Mouse (Mus musculus) forebrain, embryonic 10.5 days (tissue): ENCODE results near the gene Sptlc2. TPM values are rescaled to one million over a fixed set of nuclear protein-coding genes. Genes with fewer than 3 reads are reported as not detected.

Source experiments
- DNase-seq: peaks from one replicate; pipeline ENCODE4 v3.0.0-alpha.2; 2017; ENCODE audit warnings: low spot score; ENCODE audit errors: extremely low spot score
- H3K27ac ChIP-seq: fragments of 300-500 bp; sonication (generic); 2 replicates; pipeline ENCODE4 v1.5.1; 2016; ENCODE audit warnings: mild to moderate bottlenecking
- H3K27me3 ChIP-seq: fragments of 300-500 bp; sonication (generic); 2 replicates; pipeline ENCODE4 v1.6.1; 2016; ENCODE audit warnings: mild to moderate bottlenecking; ENCODE audit not compliant: poor library complexity, severe bottlenecking
- H3K36me3 ChIP-seq: fragments of 300-500 bp; sonication (generic); replicated peaks from 2 replicates; pipeline ENCODE4 v1.6.1; 2016; ENCODE audit warnings: mild to moderate bottlenecking, moderate library complexity
- H3K4me1 ChIP-seq: fragments of 300-500 bp; sonication (generic); 2 replicates; pipeline ENCODE4 v1.6.1; 2016
- H3K4me3 ChIP-seq: fragments of 300-500 bp; sonication (generic); 2 replicates; pipeline ENCODE4 v1.5.1; 2016; ENCODE audit warnings: mild to moderate bottlenecking, moderate library complexity
- H3K9me3 ChIP-seq: fragments of 300-500 bp; sonication (generic); 2 replicates; pipeline ENCODE4 v1.6.1; 2016; ENCODE audit warnings: mild to moderate bottlenecking, moderate library complexity
- WGBS: fragments of 180-500 bp; shearing (Covaris S2); methylation state at CpG from one replicate; pipeline ENCODE4 v1.1.7; 2016; 5-methylcytosine and 5-hydroxymethylcytosine counted together
- polyA plus RNA-seq: library from polyadenylated mRNA; unstranded; fragments of >200 nt; fragmentation: Nextera tagmentation; extraction: Ambion mirVana; gene quantifications from 2 replicates; pipeline ENCODE4 v1.2.1, GENCODE M21; 2016

The Sptlc2 gene
- polyA plus RNA-seq, 1 experiment from 2014 or later, result 56.1 TPM

DNA sequence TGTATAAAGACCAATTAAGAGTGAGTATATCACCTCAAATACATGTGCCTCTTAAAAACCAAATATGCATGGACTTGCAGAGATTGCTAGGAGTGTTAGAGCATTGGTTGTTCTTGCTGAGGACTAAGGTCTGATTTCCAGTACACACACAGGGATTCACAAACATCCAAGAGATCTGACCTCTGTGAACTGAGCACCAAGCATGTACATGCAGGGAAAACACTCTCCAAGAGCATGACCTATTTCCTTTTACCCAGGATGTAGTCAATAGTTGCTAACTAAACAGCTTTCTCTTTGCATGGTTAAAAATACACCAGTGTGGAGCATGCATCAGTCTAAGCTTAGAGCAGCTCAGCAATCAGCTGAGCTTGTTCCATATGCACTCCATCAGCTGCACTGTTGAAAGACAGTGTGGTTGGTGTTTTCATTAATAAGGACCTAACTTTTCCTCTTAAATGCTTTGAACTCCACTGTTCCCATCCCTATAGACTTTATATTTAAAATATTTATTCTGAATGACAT is 45.0 kb downstream of the Sptlc2 start:
- H3K27ac ChIP-seq, result no peak overlapping the region
- no peak for DNase-seq
- no peak overlapping the region for H3K4me3 ChIP-seq
- no peaks in the 10 kb centered on the region for H3K9me3 ChIP-seq
- H3K4me1 ChIP-seq, result no peaks in the 10 kb centered on the region
- peaks cover 35% of the 10 kb centered on the region for H3K36me3 ChIP-seq
- no peaks in the 10 kb centered on the region for H3K27me3 ChIP-seq

DNA sequence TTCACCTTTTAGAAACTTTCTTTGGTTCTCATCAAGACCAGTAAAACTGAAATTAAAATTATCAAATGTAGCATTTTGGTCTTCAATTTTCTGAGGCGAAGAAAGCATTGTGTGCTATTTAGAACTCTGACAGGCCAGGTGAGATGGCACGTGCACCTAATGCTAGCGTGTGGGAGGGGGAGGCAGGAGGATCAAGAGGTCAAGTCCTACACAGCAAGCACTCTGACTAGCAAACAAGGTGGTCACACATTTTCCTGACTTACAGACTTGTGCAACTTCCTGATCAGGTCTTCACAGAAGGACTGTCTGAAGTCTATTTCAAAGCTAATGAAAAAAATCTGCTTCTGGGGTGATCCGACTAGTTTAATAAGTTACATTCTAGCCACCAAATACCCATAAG is 50.1 kb downstream of the Sptlc2 start:
- no peaks in the 10 kb centered on the region for H3K27me3 ChIP-seq
- H3K27ac ChIP-seq, result no peak overlapping the region
- H3K4me1 ChIP-seq, result no peaks in the 10 kb centered on the region
- WGBS, result 88% methylated on average over 4 of the region's 4 CpGs
- DNase-seq, result no peak
- no peak overlapping the region for H3K4me3 ChIP-seq
- H3K36me3 ChIP-seq, result peaks cover 17% of the 10 kb centered on the region
- no peaks in the 10 kb centered on the region for H3K9me3 ChIP-seq

DNA sequence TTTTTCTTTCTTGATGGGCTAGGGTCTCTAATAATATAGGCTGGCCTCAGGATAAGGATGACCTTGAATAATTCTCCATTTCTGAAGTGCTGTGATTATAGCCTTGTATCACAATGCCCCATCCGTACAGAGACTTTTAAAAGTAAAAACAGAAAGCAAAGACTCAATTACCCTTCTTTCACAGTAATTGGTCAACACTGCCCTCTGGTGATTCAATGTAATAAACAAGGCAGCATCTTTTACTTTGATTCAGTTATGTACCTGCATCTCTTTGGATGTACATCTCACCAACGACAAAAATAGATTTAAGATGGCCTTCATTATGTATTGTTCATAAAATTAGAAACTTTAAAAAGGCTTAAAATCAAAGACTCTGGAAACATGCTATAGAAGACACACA is 53.3 kb downstream of the Sptlc2 start:
- Histone ChIP-seq H3K27ac (no peak overlapping the region), H3K4me1 (peaks cover 28% of the 10 kb centered on the region), H3K27me3 (peaks cover 15% of the 10 kb centered on the region), H3K9me3 (no peaks in the 10 kb centered on the region), H3K36me3 (peaks cover 4% of the 10 kb centered on the region), H3K4me3 (no peak overlapping the region)
- 54% methylated on average over 2 of the region's 2 CpGs for WGBS
- no peak for DNase-seq

- H3K4me1 ChIP-seq, result peaks cover 36% of the 10 kb centered on the region
- H3K9me3 ChIP-seq, result no peaks in the 10 kb centered on the region
- H3K27me3 ChIP-seq, result peaks cover 26% of the 10 kb centered on the region
- no peaks in the 10 kb centered on the region for H3K36me3 ChIP-seq
- no peak overlapping the region for H3K4me3 ChIP-seq
- H3K27ac ChIP-seq, result no peak overlapping the region
- no peak for DNase-seq
Measured at GRCm38 (mm10) chr12:87333794-87334193, 54.4 kb downstream of the Sptlc2 start.

DNA sequence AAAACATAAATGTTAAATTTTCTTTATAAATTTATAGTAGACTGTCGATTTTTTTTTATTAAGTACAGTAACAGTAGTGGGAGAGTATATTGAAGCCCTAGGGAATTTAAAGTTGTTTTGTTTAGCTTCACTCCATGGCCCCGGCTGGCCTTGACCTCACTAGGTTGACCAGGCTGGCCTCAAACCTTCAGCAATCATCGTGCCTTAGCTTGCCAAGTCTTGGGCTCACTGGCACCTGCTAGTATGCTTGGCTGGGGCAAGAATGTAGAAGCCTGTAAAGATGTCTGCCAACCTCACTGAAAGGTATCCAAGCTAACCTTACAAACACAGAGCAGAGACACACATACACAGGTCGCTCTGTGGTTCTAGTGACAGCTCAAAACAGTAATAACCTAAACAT is 55.6 kb downstream of the Sptlc2 start:
- H3K4me3 ChIP-seq, result no peak overlapping the region
- H3K9me3 ChIP-seq, result no peaks in the 10 kb centered on the region
- peaks cover 49% of the 10 kb centered on the region for H3K4me1 ChIP-seq
- no peak for DNase-seq
- no peak overlapping the region for H3K27ac ChIP-seq
- WGBS, result 88% methylated on average over 4 of the region's 4 CpGs
- H3K36me3 ChIP-seq, result no peaks in the 10 kb centered on the region
- peaks cover 31% of the 10 kb centered on the region for H3K27me3 ChIP-seq

DNA sequence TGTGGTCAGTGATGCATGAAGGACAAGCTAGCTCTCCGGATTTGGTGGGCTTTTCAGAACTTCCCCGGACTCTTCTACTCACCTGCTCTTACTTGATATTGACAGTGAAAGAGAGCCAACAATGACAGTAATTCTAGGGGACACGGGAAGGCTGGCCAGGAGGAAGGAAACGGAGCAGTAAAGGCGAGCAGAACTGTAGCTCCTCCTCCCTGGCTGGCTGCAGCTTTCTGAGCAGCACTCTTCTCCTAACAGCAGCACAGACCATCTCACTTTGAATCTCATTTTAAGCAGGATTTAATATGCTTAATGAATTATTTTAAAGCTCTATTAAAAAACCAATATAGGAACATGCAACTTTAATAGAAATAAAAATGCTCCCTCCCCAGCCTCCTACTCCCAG is 56.2 kb downstream of the Sptlc2 start:
- H3K9me3 ChIP-seq, result no peaks in the 10 kb centered on the region
- WGBS, result 47% methylated on average over 5 of the region's 5 CpGs
- no peaks in the 10 kb centered on the region for H3K36me3 ChIP-seq
- no peak overlapping the region for H3K27ac ChIP-seq
- peaks cover 31% of the 10 kb centered on the region for H3K27me3 ChIP-seq
- H3K4me1 ChIP-seq, result peaks cover 55% of the 10 kb centered on the region
- H3K4me3 ChIP-seq, result no peak overlapping the region
- no peak for DNase-seq

DNA sequence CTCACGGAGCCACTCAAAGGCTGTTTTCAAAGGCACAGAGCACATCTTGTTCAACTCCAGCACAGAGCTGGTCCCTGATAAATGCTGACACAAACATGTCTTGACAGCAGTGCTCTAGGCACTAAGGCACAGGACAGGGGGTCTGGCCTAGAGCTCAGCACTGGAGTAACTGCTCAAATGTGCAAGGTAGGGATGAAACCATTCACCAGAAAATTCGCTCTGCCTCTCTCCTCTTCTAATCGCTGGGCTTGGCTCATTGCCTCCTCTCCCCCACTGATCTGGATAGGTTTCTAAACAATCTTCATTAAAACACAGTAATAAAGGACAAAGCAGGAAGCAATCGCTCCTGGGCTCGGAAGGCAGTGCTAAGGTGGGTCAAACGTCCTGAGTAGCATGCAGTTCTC is 57.1 kb downstream of the Sptlc2 start:
- no peaks in the 10 kb centered on the region for H3K36me3 ChIP-seq
- peaks cover 63% of the 10 kb centered on the region for H3K4me1 ChIP-seq
- no peak overlapping the region for H3K4me3 ChIP-seq
- H3K27me3 ChIP-seq, result peaks cover 35% of the 10 kb centered on the region
- no peaks in the 10 kb centered on the region for H3K9me3 ChIP-seq
- DNase-seq, result no peak
- no peak overlapping the region for H3K27ac ChIP-seq
- 53% methylated on average over 6 of the region's 6 CpGs for WGBS

DNA sequence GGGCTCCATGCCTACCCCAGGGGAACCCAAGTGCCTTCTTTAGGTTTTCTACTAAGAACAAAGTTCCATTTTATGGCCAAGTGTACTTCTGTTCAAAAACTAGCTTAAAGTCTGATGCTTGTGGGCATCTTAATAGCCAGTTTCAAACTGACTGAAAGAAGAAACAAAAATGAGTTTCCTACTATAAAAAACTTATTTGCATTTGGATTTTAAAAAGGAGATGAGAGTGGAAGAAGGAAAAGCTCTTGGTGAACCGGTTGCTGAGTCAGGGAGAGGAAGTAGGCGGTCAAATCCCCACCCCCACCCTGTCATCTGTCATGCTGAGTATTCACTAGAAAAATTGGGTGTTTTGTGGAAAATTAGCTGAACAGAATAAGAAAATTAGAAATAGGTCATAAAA is 57.9 kb downstream of the Sptlc2 start:
- WGBS, result 62% methylated on average over 2 of the region's 2 CpGs
- Histone ChIP-seq H3K9me3 (no peaks in the 10 kb centered on the region), H3K4me1 (peaks cover 69% of the 10 kb centered on the region), H3K27me3 (peaks cover 44% of the 10 kb centered on the region), H3K27ac (no peak overlapping the region), H3K4me3 (no peak overlapping the region), H3K36me3 (no peaks in the 10 kb centered on the region)
- no peak for DNase-seq

- Histone ChIP-seq H3K9me3 (no peaks in the 10 kb centered on the region), H3K27ac (no peak overlapping the region), H3K27me3 (peaks cover 61% of the 10 kb centered on the region), H3K36me3 (no peaks in the 10 kb centered on the region), H3K4me1 (peaks cover 69% of the 10 kb centered on the region), H3K4me3 (no peak overlapping the region; the same call in 1 of the 2 replicates)
- WGBS, result 17% methylated on average over 4 of the region's 4 CpGs
- DNase-seq, result no peak
Measured at GRCm38 (mm10) chr12:87328025-87328424, 60.1 kb downstream of the Sptlc2 start.

DNA sequence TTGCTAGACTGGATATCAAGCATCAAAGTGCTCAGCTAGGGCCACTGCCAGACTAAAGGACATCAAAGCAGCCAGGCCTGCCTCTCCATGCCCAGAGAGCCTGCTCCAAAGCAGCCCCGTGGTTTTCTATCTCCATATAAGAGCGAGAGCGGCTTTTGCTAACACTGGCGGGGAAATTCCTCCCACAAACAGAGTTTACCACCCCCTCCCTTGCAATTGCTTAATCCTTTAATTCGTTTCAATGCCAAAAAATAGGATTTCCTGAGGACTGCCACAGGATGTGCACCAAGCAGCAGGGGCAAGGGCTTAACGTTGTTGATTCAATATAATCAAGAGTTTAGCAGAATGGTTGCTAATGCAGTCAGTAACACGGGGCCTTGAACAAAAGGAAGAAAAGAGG is 60.5 kb downstream of the Sptlc2 start:
- H3K4me1 ChIP-seq, result peaks cover 68% of the 10 kb centered on the region
- H3K4me3 ChIP-seq, result no peak overlapping the region; the same call in 1 of the 2 replicates
- 0 out of 2 replicates have a peak overlapping the region, but pooled peaks have one; percentile 8 for H3K27ac ChIP-seq
- no peaks in the 10 kb centered on the region for H3K9me3 ChIP-seq
- peak; percentile 44 for DNase-seq
- peaks cover 61% of the 10 kb centered on the region for H3K27me3 ChIP-seq
- H3K36me3 ChIP-seq, result no peaks in the 10 kb centered on the region
- WGBS, result 8% methylated on average over 7 of the region's 7 CpGs

DNA sequence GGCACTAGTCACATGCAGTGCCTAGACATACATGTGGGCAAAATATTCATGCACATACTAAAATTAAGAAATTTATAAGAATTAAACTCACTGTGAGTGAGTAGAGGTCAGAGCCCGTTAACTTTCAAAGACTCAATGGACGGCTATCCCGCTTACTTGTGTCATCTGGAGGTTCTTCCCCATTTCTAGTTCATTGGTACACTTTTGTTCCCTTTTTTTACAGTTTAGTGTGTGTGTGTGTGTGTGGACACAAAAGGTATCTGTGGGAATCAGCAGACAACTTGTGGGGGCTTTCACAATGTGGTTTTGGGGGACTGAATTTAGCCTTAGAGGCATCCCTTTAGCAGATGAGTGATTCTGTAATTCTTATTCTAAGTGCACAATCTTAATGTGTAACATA is 62.7 kb downstream of the Sptlc2 start:
- peaks cover 51% of the 10 kb centered on the region for H3K27me3 ChIP-seq
- no peak for DNase-seq
- H3K4me3 ChIP-seq, result no peak overlapping the region
- H3K27ac ChIP-seq, result no peak overlapping the region
- 90% methylated on average over 3 of the region's 3 CpGs for WGBS
- H3K9me3 ChIP-seq, result no peaks in the 10 kb centered on the region
- H3K4me1 ChIP-seq, result peaks cover 47% of the 10 kb centered on the region
- no peaks in the 10 kb centered on the region for H3K36me3 ChIP-seq

- Histone ChIP-seq H3K36me3 (peaks cover 3% of the 10 kb centered on the region), H3K9me3 (no peaks in the 10 kb centered on the region), H3K4me3 (no peak overlapping the region), H3K27me3 (peaks cover 8% of the 10 kb centered on the region; the same call in 1 of the 2 replicates), H3K4me1 (no peaks in the 10 kb centered on the region), H3K27ac (no peak overlapping the region)
- no peak for DNase-seq
- 83% methylated on average over 3 of the region's 3 CpGs for WGBS
Measured at GRCm38 (mm10) chr12:87319229-87319628, 68.9 kb downstream of the Sptlc2 start.

GRCm38 (mm10) chr12:87317951-87318350 is 70.2 kb downstream of the Sptlc2 start:
- 56% methylated on average over 1 of the region's 1 CpGs for WGBS
- Histone ChIP-seq H3K27ac (no peak overlapping the region), H3K36me3 (peaks cover 5% of the 10 kb centered on the region), H3K4me3 (no peak overlapping the region), H3K27me3 (no peaks in the 10 kb centered on the region), H3K4me1 (no peaks in the 10 kb centered on the region), H3K9me3 (no peaks in the 10 kb centered on the region)
- DNase-seq, result no peak

DNA sequence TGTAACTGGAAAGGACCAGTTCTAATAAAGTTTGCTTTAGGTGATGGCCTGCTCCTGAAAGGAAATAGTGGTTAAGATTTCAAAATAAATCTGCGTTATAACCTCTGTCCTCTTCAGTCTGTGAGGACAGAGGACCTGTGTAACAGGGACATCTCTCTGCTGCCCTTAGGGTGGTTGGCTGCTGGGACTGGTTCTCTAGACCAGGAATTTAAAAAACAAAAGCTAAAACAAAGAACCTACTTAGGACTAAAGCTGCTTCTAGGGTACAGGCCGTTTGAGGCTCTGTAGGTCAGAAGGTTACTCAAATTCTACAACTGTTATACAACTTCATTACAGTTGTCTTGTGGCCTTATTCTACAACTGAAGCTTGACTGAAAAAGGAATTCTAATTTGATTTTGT is 75.1 kb downstream of the Sptlc2 start:
- Histone ChIP-seq H3K4me3 (no peak overlapping the region), H3K9me3 (no peaks in the 10 kb centered on the region), H3K4me1 (no peaks in the 10 kb centered on the region), H3K27ac (no peak overlapping the region), H3K36me3 (peaks cover 44% of the 10 kb centered on the region), H3K27me3 (no peaks in the 10 kb centered on the region)
- WGBS, result 56% methylated on average over 2 of the region's 2 CpGs
- no peak for DNase-seq
